In genomic region chr9:6407972-6408371, GRCm38 (mm10) we compare ENCODE assay signal across 13 mouse cellular contexts.
A peak's percentile ranks its signal among the peaks of the same experiment; 100 is the strongest.
DNase-seq lines count a peak whose midpoint lies in the region; ATAC-seq and TF ChIP-seq lines count a peak whose summit lies in the region.
"Had no signal": no experiment of that assay in that cellular context is flagged by ENCODE, and none has a peak within 500 bp of the region (broad histone marks: within the 10 kb centered on the region; RNA-seq: fewer than 3 reads in every experiment).

No protein-coding gene starts in this region.

- H3K27me3 ChIP-seq in hindbrain, postnatal 0 days (ENCODE audit: insufficient read depth, low read length), result no peaks in the 10 kb centered on the region
- H3K27me3 ChIP-seq: embryonic facial prominence, embryonic 12.5 days; liver, embryonic 12.5 days had no signal

- H3K4me1 ChIP-seq in hindbrain, postnatal 0 days (ENCODE audit: insufficient read depth, low read length), result no peaks in the 10 kb centered on the region
- H3K4me1 ChIP-seq: embryonic facial prominence, embryonic 12.5 days; liver, embryonic 12.5 days had no signal

- no peaks in the 10 kb centered on the region for H3K9me3 ChIP-seq in hindbrain, postnatal 0 days (ENCODE audit: low read length)
- H3K9me3 ChIP-seq: embryonic facial prominence, embryonic 12.5 days; liver, embryonic 12.5 days had no signal

- no peak for TF ChIP-seq CTCF in hindbrain, postnatal 0 days (IDR thresholded peaks at IDR 0.05; ENCODE audit: low read depth)

- intact Hi-C loops in left cerebral cortex, postnatal 14 days (cut with DNase I), result no loop called here
- intact Hi-C loops in left cerebral cortex, postnatal 36 days (cut with DNase I), result no loop called here

- H3K4me3 ChIP-seq in hindbrain, postnatal 0 days (ENCODE audit: low read length), result no peak overlapping the region
- H3K4me3 ChIP-seq: embryonic facial prominence, embryonic 12.5 days; liver, embryonic 12.5 days had no signal

- ATAC-seq in frontal cortex, adult (ENCODE audit: low TSS enrichment), result peak; percentile 44
- ATAC-seq in hindbrain, postnatal 0 days, result peak; percentile 75
- ATAC-seq: intestine, postnatal 0 days; liver, embryonic 12.5 days had no signal

- H3K9ac ChIP-seq in hindbrain, postnatal 0 days (replicated peaks; ENCODE audit: low read length), result no peak overlapping the region
- H3K9ac ChIP-seq: embryonic facial prominence, embryonic 12.5 days; liver, embryonic 12.5 days had no signal

- no peak overlapping the region for H3K27ac ChIP-seq in hindbrain, postnatal 0 days
- H3K27ac ChIP-seq: embryonic facial prominence, embryonic 12.5 days; liver, embryonic 12.5 days had no signal

- no peak for DNase-seq in frontal cortex, postnatal 25 days (ENCODE audit: low spot score in 2 of 2)
- peak; percentile 7 to 34 for DNase-seq in left cerebral cortex, postnatal 14 days (ENCODE audit: low spot score in 2 of 2)
- no peak for DNase-seq in left cerebral cortex, postnatal 36 days (ENCODE audit: low spot score in 2 of 2)
- peak; percentile 49 for DNase-seq in hindbrain, postnatal 0 days (ENCODE audit: low spot score)
- DNase-seq in right cerebral cortex, postnatal 4 days, result peak; percentile 4
- DNase-seq in adrenal gland, adult (ENCODE audit: inconsistent age in 2 of 2, low spot score in 1 of 2), result no peak
- DNase-seq in spleen, adult 12 weeks (ENCODE audit: low spot score), result no peak
- DNase-seq: B cell, adult 2 months; heart, adult 18-20 months had no signal

- H3K4me2 ChIP-seq in hindbrain, postnatal 0 days (ENCODE audit: low read depth, low read length), result no peak overlapping the region
- H3K4me2 ChIP-seq: embryonic facial prominence, embryonic 12.5 days; liver, embryonic 12.5 days had no signal

- WGBS in hindbrain, postnatal 0 days, result 47% methylated on average over 4 of the region's 4 CpGs

- H3K36me3 ChIP-seq in hindbrain, postnatal 0 days (ENCODE audit: insufficient read depth, low read length), result no peaks in the 10 kb centered on the region
- H3K36me3 ChIP-seq: embryonic facial prominence, embryonic 12.5 days; liver, embryonic 12.5 days had no signal

Comparison
In these comparisons a context has a peak if more than half of its experiments do, and no peak if none do; other contexts are left out.
1. DNase-seq: peak in left cerebral cortex, postnatal 14 days (2 of 2), hindbrain, postnatal 0 days (single experiment) and right cerebral cortex, postnatal 4 days (single experiment); none in frontal cortex, postnatal 25 days (0 of 2), left cerebral cortex, postnatal 36 days (0 of 2), adrenal gland, adult (0 of 2) and spleen, adult 12 weeks (single experiment).